Mouse (Mus musculus): ENCODE results near the gene Atxn2l. TPM values are rescaled to one million over a fixed set of nuclear protein-coding genes. Genes with fewer than 3 reads are reported as not detected.

The Atxn2l gene
- polyA plus RNA-seq, 1 experiment from 2014 or later, result 66.8 TPM

DNA sequence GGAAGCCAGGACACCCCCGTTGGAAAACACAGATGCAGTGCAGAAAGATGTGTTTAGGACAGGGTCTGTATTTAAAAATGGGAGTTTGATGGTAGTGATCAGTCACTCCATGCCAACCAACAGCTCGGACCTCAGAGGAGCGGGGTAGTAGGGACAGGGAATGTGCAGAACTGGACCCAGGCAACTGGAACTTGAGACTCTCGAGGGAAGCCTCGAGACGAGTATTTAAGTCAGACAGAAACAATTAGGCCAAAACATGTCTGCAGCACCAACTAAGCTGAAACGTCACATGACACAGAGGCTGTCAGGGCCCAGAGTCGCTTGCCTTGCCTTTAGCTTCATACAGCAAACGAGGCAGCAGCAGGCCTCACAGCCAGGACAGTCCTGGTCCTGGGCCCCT is 37.1 kb downstream of the Atxn2l start:
- H3K36me3 ChIP-seq, result peaks cover 58% of the 10 kb centered on the region
- no peak overlapping the region for H3K4me3 ChIP-seq
- no peak overlapping the region for H3K27ac ChIP-seq
- H3K4me1 ChIP-seq (replicated peaks), result peaks cover 48% of the 10 kb centered on the region
- H3K9me3 ChIP-seq, result no peaks in the 10 kb centered on the region
- H3K27me3 ChIP-seq (ENCODE audit: insufficient read depth, poor library complexity, severe bottlenecking), result no peaks in the 10 kb centered on the region; the same call in 1 of the 2 replicates
- 72% methylated on average over 9 of the region's 9 CpGs for WGBS
- no peak for DNase-seq (ENCODE audit: low spot score)

DNA sequence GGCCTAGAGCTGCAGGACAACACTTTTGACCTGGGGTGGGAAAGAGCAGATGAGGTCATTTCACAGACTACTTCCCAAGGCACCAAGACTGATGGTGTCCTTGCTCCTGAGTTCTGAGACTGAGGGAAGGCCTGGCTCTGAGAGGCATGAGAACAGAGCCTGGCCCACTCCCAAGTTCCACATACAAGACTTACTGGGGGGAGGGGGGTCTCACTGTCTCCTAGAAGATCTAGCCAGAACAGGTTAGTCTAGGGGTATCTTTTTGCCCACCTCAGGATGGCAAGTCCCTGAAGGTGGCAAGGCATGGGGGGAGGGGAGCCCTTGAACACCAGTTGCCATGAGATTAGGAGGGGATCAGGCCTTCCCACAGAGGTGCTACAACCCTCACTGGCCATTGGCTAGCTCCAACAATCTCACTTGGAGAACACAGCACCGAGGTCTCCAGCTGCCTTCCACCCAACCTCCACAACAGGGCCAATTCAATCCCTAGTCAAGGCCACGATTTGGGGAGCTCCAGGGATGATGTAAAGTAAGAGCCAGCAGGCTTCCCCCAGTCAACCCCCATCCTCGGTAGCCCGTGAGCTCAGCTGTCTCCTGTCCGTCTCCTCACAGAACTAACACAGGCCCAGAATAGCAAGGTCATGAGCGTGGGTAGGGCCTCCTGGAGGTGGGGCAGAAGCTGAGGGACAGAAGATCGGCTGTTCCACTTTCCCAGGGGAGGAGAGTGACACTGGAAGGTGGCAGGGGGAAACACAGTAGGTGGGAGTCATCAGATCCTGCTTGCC is 37.8 kb downstream of the Atxn2l start:
- WGBS, result 50% methylated on average over 7 of the region's 7 CpGs
- Histone ChIP-seq H3K4me3 (no peak overlapping the region), H3K4me1 (replicated peaks) (peaks cover 55% of the 10 kb centered on the region), H3K9me3 (no peaks in the 10 kb centered on the region), H3K27me3 (ENCODE audit: insufficient read depth, poor library complexity, severe bottlenecking) (peaks cover 6% of the 10 kb centered on the region; the same call in 1 of the 2 replicates), H3K36me3 (peaks cover 51% of the 10 kb centered on the region), H3K27ac (no peak overlapping the region)
- no peak for DNase-seq (ENCODE audit: low spot score)

DNA sequence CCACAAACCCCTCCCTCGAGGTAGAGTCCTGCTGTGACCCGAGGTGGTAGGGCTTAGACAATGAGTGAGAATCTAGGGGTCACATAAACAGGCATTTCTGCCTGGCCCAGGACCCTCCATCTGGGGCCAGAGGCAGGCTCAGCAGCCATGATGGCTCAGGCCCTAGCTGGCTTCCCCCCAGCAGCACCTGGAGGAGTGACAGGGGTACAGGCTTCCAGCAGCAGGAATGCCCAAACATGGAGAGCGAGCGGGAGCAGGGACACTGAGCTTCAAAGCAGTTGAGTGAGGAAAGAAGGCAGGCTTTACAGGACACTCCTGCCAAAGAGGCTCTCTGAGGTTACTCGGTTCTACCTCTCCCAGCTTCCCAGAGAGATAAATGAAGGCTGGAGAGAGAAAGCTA is 38.4 kb downstream of the Atxn2l start:
- Histone ChIP-seq H3K4me3 (no peak overlapping the region), H3K27ac (no peak overlapping the region), H3K36me3 (peaks cover 45% of the 10 kb centered on the region), H3K27me3 (ENCODE audit: insufficient read depth, poor library complexity, severe bottlenecking) (peaks cover 6% of the 10 kb centered on the region; the same call in 1 of the 2 replicates), H3K9me3 (no peaks in the 10 kb centered on the region), H3K4me1 (replicated peaks) (peaks cover 56% of the 10 kb centered on the region)
- 41% methylated on average over 5 of the region's 5 CpGs for WGBS
- no peak for DNase-seq (ENCODE audit: low spot score)

DNA sequence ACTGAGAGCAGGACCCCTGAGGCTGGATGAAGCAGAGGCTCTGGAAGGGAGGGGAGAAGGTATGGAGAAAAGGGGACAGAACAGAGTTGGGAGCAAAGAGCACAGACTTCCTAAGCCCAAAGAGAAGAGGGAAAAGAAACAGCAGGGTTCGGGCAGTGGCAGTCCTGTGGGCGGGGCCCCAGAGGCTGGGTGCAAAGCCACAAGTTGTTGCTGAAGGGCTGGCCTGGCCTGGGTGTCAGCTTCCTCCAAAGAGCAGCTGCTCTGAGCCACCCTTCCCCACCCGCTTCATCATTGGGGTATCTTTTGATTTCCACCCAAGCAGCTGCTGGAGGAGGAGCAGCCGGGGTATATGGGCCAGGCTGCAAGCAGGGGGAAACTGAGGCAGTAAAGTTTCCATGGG is 39.1 kb downstream of the Atxn2l start:
- WGBS, result 70% methylated on average over 4 of the region's 4 CpGs
- Histone ChIP-seq H3K4me1 (replicated peaks) (peaks cover 56% of the 10 kb centered on the region), H3K27ac (no peak overlapping the region; the same call in 1 of the 2 replicates), H3K9me3 (no peaks in the 10 kb centered on the region), H3K36me3 (peaks cover 38% of the 10 kb centered on the region), H3K4me3 (no peak overlapping the region), H3K27me3 (ENCODE audit: insufficient read depth, poor library complexity, severe bottlenecking) (peaks cover 6% of the 10 kb centered on the region; the same call in 1 of the 2 replicates)
- no peak for DNase-seq (ENCODE audit: low spot score)

DNA sequence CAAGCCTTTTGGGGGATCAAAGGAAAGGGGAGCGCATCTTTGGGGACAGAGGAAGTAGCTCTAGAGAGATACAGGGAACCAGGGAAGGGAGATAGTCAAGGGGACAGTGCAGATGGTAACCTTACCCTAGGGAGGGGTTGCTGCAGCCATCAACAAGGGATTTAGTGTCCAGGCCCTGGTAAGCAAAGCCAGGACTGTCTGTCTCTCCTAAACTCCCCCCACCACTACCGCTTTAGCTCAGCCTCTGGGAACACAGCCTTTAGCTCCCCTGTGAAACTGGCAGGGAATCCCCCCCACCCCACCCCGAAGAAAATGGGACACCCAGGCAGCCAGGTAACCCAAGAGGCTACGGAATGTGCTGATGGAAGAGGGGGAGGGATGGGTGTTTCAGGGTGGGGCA is 39.7 kb downstream of the Atxn2l start:
- Histone ChIP-seq H3K36me3 (peaks cover 32% of the 10 kb centered on the region), H3K27me3 (ENCODE audit: insufficient read depth, poor library complexity, severe bottlenecking) (peaks cover 6% of the 10 kb centered on the region; the same call in 1 of the 2 replicates), H3K9me3 (no peaks in the 10 kb centered on the region), H3K4me3 (no peak overlapping the region), H3K4me1 (replicated peaks) (peaks cover 61% of the 10 kb centered on the region), H3K27ac (no peak overlapping the region; the same call in 1 of the 2 replicates)
- 55% methylated on average over 4 of the region's 4 CpGs for WGBS
- DNase-seq (ENCODE audit: low spot score), result no peak

DNA sequence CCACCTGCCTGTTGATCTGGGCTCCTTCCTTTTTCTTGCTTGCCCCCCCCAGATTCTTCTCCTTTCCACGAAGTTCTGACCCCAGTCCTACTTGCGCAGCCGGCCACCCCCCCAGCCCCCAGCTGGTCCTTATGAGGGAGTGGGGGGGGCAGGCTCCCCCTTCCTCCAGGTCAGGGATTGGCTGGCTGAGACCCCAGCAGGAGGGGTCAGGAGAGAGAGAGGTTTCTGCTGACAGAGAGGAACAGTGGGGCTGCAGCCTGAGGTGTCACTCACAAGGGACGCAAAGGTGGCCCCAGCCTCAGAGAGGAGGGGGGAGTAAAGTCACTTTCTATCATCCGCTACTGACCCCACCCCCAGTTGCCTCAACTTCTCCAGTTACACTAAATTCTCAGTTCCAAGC is 40.2 kb downstream of the Atxn2l start, which contains the start of gene Atp2a1:
Atp2a1 (minus strand) TSS at position 105 of the 400 bp plus-strand sequence.
- H3K4me3 ChIP-seq, result no peak within 1 kb of the TSS
- peaks cover 27% of the 10 kb centered on the region for H3K36me3 ChIP-seq
- no peak for DNase-seq (ENCODE audit: low spot score)
- WGBS, result 41% methylated on average over 5 of the region's 5 CpGs
- no peak within 1 kb of the TSS; the same call in 1 of the 2 replicates for H3K27ac ChIP-seq
- peaks cover 6% of the 10 kb centered on the region; the same call in 1 of the 2 replicates for H3K27me3 ChIP-seq (ENCODE audit: insufficient read depth, poor library complexity, severe bottlenecking)
- H3K9me3 ChIP-seq, result no peaks in the 10 kb centered on the region
- H3K4me1 ChIP-seq (replicated peaks), result peaks cover 65% of the 10 kb centered on the region

DNA sequence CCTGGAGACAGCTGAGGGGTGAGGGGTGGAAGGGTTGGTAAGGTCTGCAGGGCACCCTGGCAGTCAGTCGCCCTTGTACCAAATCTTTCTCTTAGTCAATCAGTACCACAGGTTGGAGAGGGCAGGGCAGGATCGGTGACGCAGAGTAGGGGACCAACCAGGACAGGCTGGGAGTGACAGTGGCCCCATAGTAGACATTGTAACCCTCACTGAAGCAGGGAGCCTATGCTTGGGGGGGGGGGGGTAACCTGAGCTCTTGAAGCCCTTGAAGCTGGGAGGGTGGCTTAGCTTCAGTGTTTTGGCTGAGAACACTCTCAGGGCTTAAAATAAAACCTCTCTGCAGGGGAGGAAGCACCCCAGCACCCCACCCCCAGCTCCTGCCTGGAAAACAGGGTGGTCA is 41.6 kb downstream of the Atxn2l start:
- WGBS, result 69% methylated on average over 3 of the region's 3 CpGs

DNA sequence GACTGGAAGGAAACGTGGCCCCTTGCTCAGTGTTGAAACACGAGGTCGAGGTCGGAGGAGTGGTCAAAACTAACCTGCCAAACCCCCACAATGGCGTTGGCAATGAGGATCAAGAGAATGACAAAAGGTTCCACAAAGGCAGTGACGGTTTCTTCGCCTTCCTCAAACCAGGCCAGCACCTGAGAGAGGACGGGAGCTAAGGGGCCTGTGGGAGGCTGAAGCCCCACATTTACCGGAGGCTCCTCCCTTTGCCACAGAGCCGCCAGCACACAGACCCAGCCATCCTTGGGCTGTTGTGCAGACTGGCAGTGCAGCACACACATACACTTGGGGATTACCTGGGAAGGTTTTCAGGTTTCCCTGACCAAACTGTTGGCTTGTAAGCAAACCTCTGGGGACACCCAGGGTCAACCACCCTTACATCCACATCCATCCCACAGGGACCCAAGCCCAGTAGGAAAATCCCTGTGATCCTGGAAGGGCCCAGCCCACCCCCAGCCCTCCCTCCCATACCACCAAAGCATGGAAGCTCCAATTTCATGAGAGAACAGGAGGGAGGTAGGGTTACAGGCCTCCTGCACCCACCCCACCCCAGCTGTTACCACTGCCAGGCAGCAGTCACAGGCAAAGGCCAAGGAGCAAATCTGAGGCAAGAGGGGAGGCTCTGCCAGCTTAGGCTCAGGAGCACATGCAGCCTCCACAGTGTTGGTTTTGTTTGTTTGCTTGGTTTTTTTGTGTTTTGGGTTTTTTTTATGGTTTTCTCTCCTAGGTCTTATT is 42.4 kb downstream of the Atxn2l start:
- Histone ChIP-seq H3K27me3 (ENCODE audit: insufficient read depth, poor library complexity, severe bottlenecking) (peaks cover 6% of the 10 kb centered on the region; the same call in 1 of the 2 replicates), H3K27ac (no peak overlapping the region), H3K36me3 (peaks cover 5% of the 10 kb centered on the region; the same call in 1 of the 2 replicates), H3K4me1 (replicated peaks) (peaks cover 61% of the 10 kb centered on the region), H3K4me3 (no peak overlapping the region), H3K9me3 (no peaks in the 10 kb centered on the region)
- 51% methylated on average over 10 of the region's 10 CpGs for WGBS
- DNase-seq (ENCODE audit: low spot score), result no peak

More for the DNA sequence above, 41.6 kb downstream of the Atxn2l start:
- peak overlapping the region; percentile 17; the same call in 1 of the 2 replicates for H3K27ac ChIP-seq
- DNase-seq (ENCODE audit: low spot score), result no peak
- no peak overlapping the region for H3K4me3 ChIP-seq
- peaks cover 65% of the 10 kb centered on the region for H3K4me1 ChIP-seq (replicated peaks)
- H3K36me3 ChIP-seq, result peaks cover 13% of the 10 kb centered on the region
- H3K27me3 ChIP-seq (ENCODE audit: insufficient read depth, poor library complexity, severe bottlenecking), result peaks cover 6% of the 10 kb centered on the region; the same call in 1 of the 2 replicates
- H3K9me3 ChIP-seq, result no peaks in the 10 kb centered on the region

DNA sequence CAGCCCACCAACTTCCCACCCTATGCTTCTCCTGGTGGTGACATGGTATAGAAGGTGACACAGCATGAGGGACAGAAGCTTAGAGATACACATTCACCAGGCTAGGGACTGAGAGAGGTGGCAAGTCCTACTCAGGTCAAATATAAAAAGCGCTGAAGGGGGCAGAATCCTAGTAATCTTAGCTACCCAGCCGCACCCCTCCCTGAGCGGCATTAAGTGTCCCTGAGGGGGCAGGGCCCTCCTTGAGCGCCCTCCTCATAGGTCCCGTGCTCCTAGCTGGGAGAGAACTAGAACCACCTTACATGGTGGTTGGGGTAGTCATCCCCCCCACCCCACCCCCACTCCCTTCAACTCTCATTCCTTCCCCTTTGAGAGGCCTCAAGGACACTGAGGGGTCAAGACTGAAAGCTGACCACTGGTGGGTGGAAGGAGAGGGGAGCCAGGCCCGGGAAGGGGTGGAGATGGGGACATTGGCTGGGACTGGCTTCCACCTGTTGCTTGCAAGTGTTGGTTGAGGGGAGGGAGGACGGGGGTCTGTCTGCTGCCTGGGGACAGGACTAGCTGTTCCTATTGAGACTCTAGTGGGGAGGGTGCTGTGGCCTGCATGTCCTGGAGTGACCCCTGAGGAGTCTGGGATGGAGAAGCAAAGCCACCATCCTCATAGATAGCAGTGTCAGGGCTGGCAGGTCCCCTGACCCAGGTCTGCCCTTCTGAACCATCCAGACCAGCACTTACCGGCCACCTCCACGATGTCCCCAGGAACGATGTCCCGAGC is 44.2 kb downstream of the Atxn2l start:
- H3K4me1 ChIP-seq (replicated peaks), result peaks cover 44% of the 10 kb centered on the region
- no peaks in the 10 kb centered on the region for H3K9me3 ChIP-seq
- H3K27ac ChIP-seq, result no peak overlapping the region
- DNase-seq (ENCODE audit: low spot score), result no peak
- H3K4me3 ChIP-seq, result no peak overlapping the region
- H3K27me3 ChIP-seq (ENCODE audit: insufficient read depth, poor library complexity, severe bottlenecking), result peaks cover 6% of the 10 kb centered on the region; the same call in 1 of the 2 replicates
- 77% methylated on average over 11 of the region's 11 CpGs for WGBS
- H3K36me3 ChIP-seq, result no peaks in the 10 kb centered on the region

DNA sequence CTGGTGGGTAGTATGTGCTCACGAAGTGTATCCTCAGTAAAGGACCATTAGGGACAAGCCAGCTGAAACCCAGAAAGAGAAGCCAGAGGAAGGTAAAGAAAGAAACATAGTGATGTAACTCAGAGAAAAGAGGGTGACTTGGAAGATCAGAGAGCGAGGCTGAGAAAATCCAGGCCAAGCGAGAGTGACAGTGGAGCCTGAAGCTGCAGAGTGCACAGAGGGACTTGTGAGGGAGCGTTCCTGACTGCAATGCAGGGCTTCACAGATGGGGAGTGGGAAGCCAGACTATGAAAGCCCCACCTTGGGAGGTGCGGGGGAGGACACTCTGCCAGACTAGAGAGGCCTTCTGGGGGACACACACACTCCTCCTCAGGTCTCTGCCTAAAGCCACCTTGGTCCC is 45.0 kb downstream of the Atxn2l start:
- no peaks in the 10 kb centered on the region for H3K9me3 ChIP-seq
- H3K36me3 ChIP-seq, result no peaks in the 10 kb centered on the region
- peaks cover 6% of the 10 kb centered on the region; the same call in 1 of the 2 replicates for H3K27me3 ChIP-seq (ENCODE audit: insufficient read depth, poor library complexity, severe bottlenecking)
- no peak for DNase-seq (ENCODE audit: low spot score)
- peaks cover 35% of the 10 kb centered on the region for H3K4me1 ChIP-seq (replicated peaks)
- H3K27ac ChIP-seq, result no peak overlapping the region
- 81% methylated on average over 5 of the region's 5 CpGs for WGBS
- no peak overlapping the region for H3K4me3 ChIP-seq

DNA sequence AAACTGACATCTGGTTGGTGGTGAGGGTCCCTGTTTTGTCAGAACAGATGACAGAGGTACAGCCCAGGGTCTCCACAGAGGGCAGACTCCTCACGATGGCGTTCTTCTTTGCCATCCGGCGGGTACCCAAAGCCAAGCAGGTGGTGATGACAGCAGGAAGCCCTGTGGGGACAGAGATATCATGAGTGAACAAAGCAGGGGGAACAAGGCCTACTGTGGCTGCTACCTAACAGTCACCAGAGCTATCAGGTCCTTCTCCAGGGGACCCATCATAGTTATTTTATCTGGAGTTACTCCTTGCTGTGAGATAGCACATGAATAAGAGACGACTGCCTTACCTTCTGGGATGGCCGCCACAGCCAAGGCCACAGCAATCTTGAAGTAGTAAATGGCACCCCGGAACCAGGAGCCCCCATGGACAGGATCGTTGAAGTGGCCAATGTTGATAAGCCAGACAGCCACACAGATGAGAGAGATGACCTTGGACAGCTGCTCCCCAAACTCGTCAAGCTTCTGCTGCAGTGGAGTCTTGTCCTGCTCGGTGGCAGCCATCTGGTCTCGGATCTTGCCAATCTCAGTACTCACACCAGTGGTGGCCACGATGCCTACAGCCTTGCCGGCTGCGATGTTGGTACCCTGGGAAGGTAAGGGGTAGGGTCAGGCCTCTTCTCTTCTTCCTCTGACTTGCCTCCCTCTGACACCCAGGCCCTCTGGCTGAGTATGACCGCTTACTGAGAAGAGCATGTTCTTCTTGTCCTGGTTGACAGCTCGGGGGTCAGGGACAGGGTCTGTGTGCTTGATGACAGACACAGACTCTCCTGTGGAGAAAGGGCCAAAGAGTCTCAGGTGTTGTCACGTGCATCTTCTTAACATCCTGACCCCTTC is 46.6 kb downstream of the Atxn2l start:
- Histone ChIP-seq H3K9me3 (no peaks in the 10 kb centered on the region), H3K27ac (no peak overlapping the region), H3K4me3 (no peak overlapping the region), H3K27me3 (ENCODE audit: insufficient read depth, poor library complexity, severe bottlenecking) (peaks cover 6% of the 10 kb centered on the region; the same call in 1 of the 2 replicates), H3K4me1 (replicated peaks) (peaks cover 21% of the 10 kb centered on the region; the same call in 1 of the 2 replicates), H3K36me3 (no peaks in the 10 kb centered on the region)
- DNase-seq (ENCODE audit: low spot score), result no peak
- 91% methylated on average over 17 of the region's 17 CpGs for WGBS
